Mouse (Mus musculus) liver, adult (tissue): Measurements from ENCODE around the gene 2410141K09Rik.
"Not testable (repeated sequence)": the region's sequence is repeated elsewhere in the genome, so short reads cannot be mapped to it uniquely, and the experiment has no call there.

Experiments
- GATA4 ChIP-seq: IDR thresholded peaks from 2 replicates; pipeline ENCODE4 v1.6.1; 2014; ENCODE audit warnings: mild to moderate bottlenecking, low read length; ENCODE audit not compliant: insufficient replicate concordance

Gene 2410141K09Rik

GRCm38 (mm10) chr13:66441018-66441417 is at the start of gene 2410141K09Rik:
Gene 2410141K09Rik, minus strand, starts transcription at chr13:66441118.
- not testable (repeated sequence) for TF ChIP-seq GATA4
